Mouse (Mus musculus) retina, postnatal 1 day (tissue): Measurements from ENCODE around the gene C130026I21Rik.
"Not testable (repeated sequence)": the region's sequence is repeated elsewhere in the genome, so short reads cannot be mapped to it uniquely, and the experiment has no call there.

Source experiments
- DNase-seq: peaks from one replicate; pipeline ENCODE4 v3.0.0-alpha.2; 2012

Gene C130026I21Rik

DNA sequence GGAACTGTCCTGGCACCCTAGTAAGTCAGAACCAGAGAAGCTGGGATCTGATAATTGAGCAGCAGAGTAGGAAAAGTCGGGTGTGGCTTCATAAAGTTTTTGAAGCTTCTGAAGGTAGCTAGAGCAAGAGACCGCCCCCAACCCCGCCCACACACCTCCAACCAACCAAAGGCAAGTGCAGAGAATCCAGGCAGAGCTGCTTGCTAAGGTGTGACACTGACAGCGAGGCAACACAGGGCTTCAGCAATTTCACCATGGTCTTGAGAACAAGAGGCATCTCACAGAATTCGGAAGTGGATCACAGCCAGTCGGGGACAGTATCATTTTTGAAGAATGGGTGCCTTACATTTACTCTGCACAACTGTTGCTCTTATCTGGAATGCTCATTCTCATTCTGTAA lies at the start of gene C130026I21Rik:
C130026I21Rik (minus strand) TSS at position 101 of the 400 bp plus-strand sequence.
- not testable (repeated sequence) for DNase-seq

DNA sequence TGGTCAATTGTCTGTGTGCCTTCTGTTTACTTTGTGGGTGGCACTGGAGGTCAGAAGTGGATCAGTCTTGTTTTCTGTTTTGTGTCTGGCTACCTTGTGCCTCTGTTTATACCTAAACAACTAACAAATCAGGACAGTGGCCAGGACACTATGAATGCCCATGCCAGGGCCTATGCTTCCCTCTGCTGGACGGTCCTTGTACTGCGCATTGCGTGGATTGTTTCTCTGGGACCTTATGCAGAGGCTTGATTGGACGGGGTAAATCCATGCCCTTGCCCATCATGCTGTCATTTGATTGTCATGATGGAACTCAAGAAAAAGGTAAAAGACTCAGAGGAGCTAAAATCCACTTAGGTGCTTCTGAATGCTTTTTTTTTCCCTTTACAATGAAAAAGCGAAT lies 16.7 kb upstream of the C130026I21Rik start:
- DNase-seq = not testable (repeated sequence)

- not testable (repeated sequence) for DNase-seq
Observed at GRCm38 (mm10) chr1:85276421-85276820, 6.1 kb upstream of the C130026I21Rik start.

DNA sequence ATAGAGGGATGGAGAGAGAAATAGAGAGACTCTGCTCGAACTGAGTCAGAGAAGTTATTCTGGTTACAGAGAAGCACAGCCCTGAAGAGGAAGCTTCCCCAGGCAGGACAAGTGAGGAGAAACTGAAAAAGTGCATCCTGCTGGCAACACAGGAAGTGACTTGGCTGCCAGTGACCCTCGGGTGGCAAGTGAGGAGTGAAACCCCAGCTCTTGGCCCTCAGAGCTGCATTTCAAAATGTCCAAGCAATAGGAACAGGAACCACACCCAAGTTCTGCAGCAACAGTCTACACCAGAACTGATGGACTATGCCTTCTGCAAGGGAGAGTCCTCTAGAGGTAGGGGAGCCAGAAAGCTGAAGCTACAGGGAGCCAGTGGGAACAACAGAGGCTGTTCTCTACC lies 11.7 kb downstream of the C130026I21Rik start:
- DNase-seq = not testable (repeated sequence)

DNA sequence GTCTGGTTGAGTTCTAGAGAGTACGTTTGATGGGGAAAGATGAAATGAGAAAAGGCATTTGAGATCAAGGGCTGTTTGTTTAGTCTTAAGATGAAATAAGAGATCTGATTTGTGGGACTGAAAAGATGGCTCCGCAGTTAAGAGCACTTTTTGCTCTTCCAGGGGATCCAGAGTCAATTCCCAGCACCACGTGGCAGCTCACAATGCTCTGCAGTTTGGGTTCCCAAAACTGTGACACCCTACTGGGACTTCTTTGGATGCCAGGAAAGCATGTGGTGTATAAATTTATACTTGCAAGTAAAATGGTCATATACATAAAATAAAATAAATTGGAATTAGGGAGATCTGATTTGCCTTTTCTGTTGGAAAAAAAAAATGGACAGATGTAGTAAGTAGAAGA lies 15.1 kb downstream of the C130026I21Rik start:
- not testable (repeated sequence) for DNase-seq

- DNase-seq = not testable (repeated sequence)
Observed at GRCm38 (mm10) chr1:85251211-85251610, 19.2 kb downstream of the C130026I21Rik start.

DNA sequence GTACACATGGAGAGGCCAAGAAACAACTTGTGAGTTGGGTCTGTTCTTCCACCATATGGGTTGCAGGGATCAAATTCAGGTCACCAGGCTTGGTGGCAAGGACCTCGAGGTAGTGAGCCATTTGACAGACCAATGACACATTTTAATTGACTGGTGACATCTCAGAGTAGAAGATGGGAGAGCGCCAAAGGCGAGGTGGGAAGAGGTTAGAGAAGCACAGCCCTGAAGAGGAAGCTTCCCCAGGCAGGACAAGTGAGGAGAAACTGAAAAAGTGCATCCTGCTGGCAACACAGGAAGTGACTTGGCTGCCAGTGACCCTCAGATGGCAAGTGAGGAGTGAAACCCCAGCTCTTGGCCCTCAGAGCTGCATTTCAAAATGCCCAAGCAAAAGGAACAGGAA lies 21.4 kb downstream of the C130026I21Rik start:
- DNase-seq = not testable (repeated sequence)

- DNase-seq = not testable (repeated sequence)
Observed at GRCm38 (mm10) chr1:85246776-85247460, 23.4 kb downstream of the C130026I21Rik start.

DNA sequence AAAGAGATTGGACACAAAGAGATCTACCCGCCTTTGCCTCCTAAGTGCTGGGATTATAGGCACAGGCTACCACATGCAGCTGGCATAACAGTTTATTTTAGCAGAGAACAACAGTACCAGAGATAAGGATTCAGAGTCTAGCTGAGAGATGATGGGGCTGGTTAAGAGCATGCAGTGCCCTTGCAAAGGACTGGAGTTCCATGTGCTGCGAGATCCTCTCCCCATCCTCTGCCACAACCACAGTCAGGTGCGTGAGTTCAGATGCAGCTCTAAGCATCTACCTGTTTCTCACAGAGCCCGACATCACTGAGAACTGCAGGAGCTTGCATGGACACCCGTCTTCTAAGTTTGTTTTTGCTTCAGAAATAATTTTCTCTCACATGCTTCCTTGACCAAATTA lies 24.1 kb downstream of the C130026I21Rik start:
- not testable (repeated sequence) for DNase-seq

GRCm38 (mm10) chr1:85244941-85245340 lies 25.4 kb downstream of the C130026I21Rik start:
- DNase-seq = not testable (repeated sequence)

GRCm38 (mm10) chr1:85243023-85243422 lies 27.3 kb downstream of the C130026I21Rik start:
- peak; percentile 0 for DNase-seq

GRCm38 (mm10) chr1:85239018-85239775 lies 31.2 kb downstream of the C130026I21Rik start:
- not testable (repeated sequence) for DNase-seq

GRCm38 (mm10) chr1:85206531-85206930 lies 63.8 kb downstream of the C130026I21Rik start:
- DNase-seq = not testable (repeated sequence)

- DNase-seq = not testable (repeated sequence)
Observed at GRCm38 (mm10) chr1:85199523-85199922, 70.8 kb downstream of the C130026I21Rik start.

DNA sequence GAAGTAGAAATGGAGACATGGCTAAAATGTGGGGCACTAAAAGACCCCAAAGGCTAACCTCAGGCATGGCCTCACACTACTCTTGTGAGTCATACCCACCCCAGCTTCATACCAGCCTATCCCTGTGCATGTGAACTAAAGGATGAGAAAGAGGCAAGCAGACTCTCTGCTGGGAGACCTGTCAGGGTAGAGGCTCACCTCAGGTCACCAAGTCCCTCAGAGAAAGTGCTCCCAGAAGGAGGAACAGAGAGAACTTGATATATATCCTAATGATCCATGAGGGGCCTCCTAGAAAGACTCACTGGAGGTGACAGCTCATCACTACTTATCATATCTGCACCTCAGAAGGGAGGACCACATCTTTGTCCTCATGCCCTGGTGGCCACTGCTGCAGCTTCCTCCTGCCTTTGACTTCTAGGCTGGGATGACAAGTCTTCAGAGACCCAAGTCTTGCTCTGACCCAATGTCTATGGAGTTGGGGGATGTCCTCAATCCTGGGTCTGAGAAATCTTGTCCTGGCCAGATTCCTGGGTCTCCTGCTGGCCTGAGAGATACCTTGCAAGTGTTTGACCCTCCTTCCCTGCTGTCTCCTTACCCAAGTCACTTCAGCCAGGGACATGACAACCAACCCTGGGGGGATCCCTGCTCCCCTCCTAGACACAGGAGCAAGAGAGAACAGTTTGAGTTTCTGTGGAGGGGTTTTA lies 71.6 kb downstream of the C130026I21Rik start:
- not testable (repeated sequence) for DNase-seq

- not testable (repeated sequence) for DNase-seq
Observed at GRCm38 (mm10) chr1:85196732-85197131, 73.6 kb downstream of the C130026I21Rik start.

GRCm38 (mm10) chr1:85193761-85194160 lies 76.6 kb downstream of the C130026I21Rik start:
- not testable (repeated sequence) for DNase-seq

GRCm38 (mm10) chr1:85181981-85182380 lies 88.4 kb downstream of the C130026I21Rik start:
- DNase-seq = not testable (repeated sequence)

- DNase-seq = not testable (repeated sequence)
Observed at GRCm38 (mm10) chr1:85178971-85179370, 91.4 kb downstream of the C130026I21Rik start.

GRCm38 (mm10) chr1:85162841-85163240 lies 107.5 kb downstream of the C130026I21Rik start:
- DNase-seq = not testable (repeated sequence)

GRCm38 (mm10) chr1:85155151-85155550 lies 115.2 kb downstream of the C130026I21Rik start:
- DNase-seq = not testable (repeated sequence)

DNA sequence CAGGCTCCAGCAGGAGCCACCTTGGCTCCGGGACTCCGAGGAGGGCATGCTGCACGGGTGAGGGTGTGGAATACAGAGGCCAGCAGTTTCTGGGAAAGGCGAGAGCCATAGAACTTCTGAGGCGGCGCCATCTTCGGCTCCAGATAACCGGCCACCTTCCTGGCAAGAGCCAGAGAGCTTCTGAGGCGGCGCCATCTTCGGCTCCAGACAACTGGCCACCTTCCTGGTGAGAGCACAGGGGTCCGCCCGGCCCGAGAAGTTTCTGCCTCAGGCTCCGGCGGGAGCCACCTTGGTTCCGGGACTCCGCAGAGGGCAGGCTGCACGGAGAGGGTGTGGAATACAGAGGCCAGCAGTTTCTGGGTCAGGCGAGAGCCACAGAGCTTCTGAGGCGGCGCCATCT lies 136.7 kb downstream of the C130026I21Rik start:
- DNase-seq = not testable (repeated sequence)

DNA sequence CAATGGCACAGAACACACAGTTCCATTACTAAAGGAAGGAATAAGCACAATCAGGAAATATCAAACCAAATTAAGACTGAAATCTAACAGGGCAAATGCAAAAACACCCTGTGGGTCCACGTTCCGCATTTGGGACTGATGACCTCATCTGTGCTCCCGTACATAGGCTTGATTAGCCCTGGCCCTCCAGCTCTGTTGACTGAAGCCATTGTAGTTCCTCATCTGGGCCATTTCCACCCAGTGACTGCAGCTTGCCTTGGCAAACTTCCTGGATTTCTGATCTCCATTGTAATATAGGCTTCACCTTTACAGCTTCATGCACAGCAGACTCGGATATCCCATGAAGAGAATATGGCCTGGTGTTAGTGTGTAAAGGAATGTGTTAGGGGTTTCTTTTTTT lies 148.5 kb downstream of the C130026I21Rik start:
- not testable (repeated sequence) for DNase-seq
